Mouse (Mus musculus): ENCODE measurements around the gene Spag9.

Spag9 gene

DNA sequence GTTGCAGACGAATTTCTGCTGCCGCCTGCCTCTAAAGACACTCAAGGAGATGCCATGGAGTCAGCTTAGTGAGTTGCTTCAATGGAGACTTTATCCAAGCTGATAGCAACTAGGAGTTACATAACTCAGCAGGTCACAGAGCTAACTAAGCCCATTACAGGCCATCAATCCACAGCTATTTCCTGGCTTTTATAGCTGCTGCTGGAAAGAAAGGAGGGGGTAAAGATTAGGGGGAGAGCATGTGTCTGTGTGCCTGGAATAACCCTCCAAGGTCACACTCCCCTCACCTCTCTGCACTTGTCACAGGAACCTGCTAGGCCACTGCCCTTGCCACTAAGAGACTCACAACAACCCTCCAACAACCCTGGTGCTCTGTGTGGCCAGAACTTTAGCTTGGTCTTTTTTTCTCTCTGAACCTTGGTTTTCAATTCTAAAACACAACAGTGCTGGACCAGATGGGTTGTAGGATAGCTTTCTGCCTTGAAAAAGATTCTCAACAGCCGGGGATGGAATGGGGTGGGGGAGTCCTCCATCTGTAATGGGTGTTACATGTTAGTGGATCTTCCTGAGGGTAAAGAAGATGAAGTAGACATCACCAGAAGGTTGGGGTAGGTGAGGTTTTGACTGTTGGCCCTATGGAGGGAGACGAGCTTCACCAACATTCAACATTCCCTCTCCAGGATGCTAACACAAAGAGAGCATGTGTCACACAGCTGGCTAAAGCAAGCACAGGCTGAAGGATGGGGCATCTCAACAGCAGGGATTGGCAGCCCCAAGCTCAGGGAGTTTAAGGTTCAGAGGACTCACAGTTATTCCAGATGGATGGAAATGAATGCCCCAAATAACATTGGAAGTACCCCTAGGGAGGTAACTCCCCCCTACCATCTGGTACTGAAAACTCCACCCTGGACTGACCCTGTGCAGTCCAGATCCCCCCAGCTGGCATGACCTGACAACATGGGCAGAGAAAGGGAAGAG, 134.5 kb downstream of the Spag9 start:
- DNase-seq (ENCODE audit: extremely low spot score, low read depth, low spot score), result no peak

DNA sequence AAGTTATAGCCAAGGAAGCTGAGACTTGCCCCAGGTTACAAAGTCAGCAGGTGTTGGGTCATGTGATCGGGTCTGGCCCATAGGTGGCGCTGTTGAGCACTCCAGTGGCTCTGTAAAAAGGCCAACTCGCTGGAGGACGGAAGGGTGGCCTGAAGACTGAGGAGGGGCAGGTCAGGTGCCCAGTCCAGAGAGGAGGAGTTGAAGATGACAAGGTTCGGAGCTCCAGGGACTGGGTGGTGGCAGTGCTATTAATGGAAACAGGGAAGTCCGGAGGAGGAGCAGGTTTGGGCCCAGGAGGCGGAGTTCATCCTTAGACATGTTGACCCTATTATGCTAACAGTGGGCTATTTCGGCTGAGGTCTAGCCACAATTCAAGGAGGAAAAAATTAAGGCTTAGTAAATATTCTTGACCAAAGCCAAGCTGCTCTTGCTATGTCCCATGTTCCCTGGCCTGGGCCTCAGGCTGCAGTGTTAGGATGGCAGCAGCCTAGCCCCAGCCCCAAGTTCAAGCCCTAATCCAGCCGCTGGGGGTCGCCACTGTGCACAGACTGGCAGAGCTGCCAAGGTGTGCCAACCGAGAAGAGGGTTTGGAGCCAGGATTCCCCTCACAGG, 137.6 kb downstream of the Spag9 start:
- DNase-seq (ENCODE audit: extremely low spot score, low read depth, low spot score), result peak; percentile 58

DNA sequence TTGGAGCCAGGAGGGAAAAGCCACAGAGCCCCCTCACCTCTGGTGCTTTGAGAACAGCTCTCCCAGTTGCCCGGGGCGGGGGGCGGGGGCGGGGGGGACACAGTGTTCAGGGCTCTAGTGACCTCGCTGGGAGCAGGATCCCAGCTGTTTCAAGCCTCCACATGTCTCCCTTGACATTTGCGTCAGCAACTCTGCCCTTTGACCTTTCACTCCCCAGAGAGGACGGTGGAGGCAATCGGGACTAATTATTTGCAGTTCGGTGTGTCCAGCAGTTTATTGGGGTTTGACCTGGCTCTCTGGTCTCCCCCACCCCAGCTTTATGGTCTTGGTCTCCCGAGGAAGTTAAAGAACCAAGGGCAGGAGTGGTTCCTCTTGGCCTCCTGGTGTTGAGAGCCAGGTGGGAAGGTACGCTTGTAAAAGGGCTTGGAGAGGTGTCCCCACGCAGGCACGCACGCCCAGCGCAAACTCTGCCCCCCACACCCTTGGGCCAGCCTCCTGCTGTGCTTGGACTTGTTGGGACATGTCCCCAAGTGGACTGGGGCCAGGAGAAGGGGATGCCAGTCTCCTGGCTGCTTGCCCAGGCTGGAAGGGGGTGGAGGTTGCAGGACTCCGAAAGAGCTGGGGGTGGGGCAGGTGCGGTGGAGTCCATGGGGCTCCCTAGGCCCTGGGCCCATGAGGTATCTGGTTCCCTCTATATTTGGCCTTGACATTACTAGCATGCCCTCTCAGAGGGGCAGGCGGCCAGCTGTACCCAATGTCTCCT, 138.4 kb downstream of the Spag9 start:
- DNase-seq (ENCODE audit: extremely low spot score, low read depth, low spot score), result no peak

DNA sequence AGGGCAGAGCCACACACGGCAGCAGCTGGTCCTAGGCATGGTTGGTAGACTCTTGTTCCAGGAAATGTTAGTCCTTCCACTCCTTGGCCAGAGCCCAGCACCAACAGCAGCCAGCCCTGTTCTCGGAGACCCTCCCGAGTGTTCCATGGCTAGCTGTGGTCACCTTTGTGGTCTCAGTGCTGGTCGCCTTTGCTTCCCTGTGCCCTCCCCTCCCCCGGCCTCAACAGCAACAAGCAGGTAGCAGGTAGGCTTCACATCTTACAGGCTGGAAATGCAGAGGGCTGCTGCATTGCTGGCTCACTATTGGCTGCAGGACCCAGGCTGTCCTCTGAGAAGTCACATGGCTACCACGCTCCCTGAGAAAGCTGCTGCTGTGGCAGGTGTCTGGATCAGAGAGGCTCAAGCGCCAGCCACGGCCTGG, 139.7 kb downstream of the Spag9 start:
- DNase-seq (ENCODE audit: extremely low spot score, low read depth, low spot score), result no peak

DNA sequence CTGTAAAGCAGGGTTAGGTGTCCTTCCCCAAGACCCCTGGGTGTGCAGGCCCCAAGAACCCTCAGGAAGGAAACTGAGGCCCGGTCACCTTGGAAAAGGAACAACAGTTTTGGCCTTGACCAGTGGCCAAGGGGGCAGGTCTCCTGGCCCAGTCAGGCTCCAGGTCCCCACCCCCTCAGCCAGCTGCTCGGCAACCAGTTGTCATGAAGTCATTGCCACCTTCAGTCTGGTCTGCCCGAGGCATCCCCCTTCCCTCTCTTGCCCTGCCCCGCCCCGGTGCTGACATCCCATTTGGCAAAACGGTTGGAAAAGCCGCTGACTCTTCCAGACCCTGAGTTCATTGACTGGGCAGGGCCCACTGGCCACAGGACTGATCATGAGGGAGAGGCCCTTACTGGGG, 140.8 kb downstream of the Spag9 start:
- no peak for DNase-seq (ENCODE audit: extremely low spot score, low read depth, low spot score)

DNA sequence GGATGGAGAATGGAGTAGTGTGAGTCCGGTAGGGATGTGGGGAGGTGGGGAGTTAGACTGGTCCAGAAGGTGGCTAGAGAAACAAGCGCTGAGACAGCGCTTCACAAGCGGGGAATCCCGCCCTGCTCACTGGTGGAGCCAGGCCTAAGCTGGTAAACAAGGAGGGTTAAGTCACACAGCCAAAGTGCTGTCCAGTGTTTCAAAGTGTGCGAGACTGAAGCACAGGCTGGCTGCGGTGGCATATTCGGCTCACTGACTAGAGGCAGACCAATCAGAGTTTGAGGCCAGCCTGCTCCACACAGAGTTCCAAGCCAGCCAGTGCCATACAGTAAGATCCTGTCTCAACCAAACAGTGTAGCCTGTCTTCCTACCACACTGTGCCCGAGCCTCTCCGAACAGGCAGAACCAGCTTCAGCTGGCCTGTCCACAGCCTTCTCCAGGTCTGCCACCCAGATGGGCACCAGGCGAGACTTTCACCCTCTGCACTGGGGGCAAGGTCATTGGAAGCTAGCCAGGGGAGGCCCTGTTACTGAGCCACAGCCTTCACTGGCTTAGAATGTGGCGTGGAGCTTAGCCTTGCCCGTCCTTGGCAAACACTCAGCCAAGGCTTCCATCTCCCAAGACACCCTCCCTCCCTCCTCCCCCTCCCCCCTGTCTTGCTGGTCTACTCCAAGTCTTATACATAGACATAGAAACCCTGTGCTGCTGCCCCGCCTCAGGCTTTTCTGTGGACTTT, 141.6 kb downstream of the Spag9 start:
- DNase-seq (ENCODE audit: extremely low spot score, low read depth, low spot score), result no peak

DNA sequence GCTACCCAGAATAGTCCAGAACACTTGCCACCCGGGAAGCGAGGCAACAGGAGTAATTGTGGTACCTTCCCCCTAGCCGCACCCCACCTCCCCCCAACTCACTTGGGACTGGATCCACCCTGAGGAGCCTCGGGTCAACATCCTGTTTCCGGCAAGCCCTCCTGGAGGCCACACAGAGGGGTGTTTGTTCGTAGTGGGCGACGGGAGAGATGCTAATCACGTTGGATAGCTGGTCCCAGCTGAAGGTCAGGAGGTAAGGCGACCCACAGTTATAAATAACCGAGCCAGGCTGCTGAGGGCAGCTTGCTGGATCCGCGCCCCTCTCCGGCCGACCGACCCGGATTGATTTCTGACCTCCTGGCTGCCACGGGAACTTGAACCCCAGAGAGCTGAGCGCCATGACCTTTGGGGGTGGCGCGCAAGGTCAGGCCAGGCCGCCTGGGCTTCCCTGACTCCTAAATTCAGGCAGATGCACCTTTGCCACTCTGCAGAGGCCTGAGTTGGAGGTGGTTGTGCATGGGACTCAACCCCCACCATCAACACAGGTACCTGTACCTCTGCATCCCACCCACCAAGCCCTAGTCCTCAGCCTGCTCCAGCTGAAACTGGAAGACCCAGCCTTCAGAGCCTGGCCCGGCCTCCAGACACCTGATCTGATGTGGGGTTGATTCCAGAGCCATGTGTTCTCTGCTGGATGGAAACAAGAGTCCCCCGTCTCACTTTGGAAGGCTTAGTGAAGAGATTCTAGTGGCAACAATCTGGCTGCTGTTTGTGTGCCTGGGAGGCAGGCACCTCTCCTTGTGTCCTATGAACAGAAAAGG, 142.7 kb downstream of the Spag9 start:
- DNase-seq (ENCODE audit: extremely low spot score, low read depth, low spot score), result no peak

DNA sequence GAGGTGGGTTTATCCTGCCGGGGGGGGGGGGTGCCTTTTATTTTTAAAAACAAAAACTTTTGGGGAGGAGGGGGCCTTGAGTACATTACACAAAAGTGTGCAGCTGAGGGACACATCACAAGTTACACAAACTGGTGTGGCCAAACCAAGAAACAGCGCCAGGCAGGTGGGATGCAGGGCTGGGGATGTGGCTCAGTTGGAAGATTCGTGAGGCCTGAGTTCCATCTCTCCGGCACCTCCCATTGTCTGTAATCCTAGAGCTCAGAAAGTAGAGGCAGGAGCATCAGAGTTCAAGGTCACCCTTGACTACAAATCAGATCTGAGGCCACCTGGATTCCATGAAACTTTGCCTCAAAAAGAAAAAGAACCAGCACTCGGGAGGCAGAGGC, 143.3 kb downstream of the Spag9 start:
- no peak for DNase-seq (ENCODE audit: extremely low spot score, low read depth, low spot score)

DNA sequence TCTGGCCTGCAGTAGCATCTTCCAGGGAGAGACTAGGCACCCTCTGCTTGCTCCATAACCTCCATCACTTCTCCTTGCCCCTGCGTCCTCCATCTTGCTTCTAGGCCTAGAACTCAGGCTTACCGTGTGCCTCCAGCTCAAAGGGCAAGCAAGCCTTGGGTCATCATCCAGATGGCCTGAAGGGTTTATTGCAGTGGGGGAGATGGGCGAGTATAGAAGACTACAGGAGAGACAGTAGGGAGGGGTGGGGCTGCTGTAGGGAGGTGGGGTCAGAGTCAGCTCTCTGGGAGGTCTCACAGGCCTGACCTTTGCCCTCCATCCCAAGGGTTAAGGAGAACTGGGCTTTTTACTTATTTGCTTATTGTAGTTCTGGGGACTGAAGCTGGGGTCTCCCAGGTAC, 144.6 kb downstream of the Spag9 start:
- no peak for DNase-seq (ENCODE audit: extremely low spot score, low read depth, low spot score)

DNA sequence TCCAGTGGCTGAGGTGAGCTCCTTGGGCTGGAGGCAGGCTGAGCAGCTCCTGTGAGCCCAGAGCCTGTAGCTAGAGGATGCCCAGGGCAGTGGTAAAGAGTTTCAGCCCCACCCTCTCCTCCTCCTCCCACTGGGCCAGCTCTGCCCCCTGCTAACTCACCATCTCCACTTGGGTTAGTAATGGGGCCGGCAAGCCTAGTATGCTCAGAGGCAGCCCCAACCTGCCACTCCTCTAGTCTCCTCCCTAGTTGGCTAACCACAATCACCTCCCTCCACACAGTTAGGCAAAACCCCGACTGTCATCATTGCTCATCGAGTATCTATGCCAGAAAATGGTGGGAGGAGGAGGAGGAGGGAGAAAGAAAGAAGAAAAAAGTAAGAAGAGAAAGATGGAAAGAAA, 145.7 kb downstream of the Spag9 start:
- no peak for DNase-seq (ENCODE audit: extremely low spot score, low read depth, low spot score)

DNA sequence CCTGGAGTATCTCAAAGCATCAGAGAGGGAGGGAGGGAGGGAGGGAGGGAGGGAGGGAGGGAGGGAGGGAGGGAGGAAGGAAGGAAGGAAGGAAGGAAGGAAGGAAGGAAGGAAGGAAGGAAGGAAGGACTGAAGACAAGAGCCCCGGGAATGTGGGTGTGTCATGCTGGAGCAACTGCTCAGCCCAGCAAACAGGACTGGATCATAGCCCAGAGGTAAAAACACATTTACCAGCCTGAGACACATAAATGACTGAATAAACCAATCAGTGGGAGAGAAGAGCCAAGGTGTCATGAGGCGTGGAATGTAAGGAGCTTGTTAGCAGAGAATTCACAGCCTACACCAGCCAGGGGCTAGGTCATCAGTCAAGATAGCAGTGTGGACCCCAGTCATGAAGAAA, 147.4 kb downstream of the Spag9 start:
- no peak for DNase-seq (ENCODE audit: extremely low spot score, low read depth, low spot score)

DNA sequence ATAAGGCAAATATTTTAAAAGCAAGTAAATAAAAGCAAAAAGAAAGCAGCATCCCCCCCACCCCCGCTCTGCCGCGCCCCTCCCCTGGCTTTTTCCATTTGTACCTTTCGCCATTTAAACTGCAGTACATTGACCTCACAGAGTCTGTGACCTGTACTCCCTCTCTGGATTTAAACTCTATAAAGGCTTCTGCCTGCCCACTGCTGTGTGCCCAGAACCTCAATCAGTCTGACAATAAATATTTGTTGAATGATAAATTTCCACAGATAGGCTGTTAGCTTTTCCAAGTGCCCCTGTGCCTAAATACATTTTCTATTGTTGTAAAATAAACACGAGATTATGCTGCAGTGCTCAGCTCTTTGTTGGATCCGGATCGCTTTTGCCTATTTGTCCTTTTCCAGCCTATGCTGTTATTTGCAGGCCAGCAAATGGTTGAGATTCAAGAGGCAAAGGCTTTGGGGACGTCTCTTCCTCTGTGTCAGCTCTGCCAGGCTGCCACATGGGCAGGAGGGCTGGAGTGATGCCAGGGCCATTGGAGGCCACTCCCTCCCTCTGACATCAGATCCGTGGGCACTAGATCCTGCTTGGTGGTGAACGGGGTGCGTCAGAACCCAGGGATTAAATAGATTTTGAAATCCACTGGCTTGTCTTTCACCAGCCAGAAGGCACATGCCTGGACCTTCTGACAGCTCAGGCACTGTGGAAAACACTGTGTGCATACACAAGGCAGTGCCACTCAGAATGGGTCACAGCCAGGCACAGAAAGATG, 149.1 kb downstream of the Spag9 start:
- DNase-seq (ENCODE audit: extremely low spot score, low read depth, low spot score), result no peak

DNA sequence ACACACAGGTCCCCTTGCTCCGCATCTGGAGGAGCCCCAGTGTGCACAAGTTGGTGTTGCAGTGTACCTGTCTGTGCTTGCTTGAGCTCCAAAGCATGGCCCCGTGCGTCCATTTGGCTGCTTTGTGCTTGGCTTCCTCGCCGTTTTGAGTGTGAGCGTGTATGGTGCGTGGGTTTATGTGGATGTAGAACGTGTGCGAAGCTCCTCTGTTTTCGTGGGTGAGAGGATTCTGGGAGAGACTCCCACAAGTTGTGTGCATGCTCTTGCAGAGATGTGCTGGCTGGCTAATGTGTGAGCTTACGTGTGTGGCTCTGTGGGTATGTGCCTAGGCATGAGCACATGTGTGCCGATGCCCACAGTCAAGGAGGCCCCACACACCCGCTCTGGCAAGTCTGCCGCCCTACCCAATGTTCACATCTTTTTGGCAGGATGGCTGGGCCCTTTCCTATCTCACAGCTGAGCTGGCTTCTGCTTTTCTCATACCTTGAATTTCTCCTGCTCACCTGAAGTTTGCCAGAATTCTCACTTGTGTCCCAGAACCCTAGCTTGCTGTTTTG, 150.2 kb downstream of the Spag9 start:
- DNase-seq (ENCODE audit: extremely low spot score, low read depth, low spot score), result no peak

DNA sequence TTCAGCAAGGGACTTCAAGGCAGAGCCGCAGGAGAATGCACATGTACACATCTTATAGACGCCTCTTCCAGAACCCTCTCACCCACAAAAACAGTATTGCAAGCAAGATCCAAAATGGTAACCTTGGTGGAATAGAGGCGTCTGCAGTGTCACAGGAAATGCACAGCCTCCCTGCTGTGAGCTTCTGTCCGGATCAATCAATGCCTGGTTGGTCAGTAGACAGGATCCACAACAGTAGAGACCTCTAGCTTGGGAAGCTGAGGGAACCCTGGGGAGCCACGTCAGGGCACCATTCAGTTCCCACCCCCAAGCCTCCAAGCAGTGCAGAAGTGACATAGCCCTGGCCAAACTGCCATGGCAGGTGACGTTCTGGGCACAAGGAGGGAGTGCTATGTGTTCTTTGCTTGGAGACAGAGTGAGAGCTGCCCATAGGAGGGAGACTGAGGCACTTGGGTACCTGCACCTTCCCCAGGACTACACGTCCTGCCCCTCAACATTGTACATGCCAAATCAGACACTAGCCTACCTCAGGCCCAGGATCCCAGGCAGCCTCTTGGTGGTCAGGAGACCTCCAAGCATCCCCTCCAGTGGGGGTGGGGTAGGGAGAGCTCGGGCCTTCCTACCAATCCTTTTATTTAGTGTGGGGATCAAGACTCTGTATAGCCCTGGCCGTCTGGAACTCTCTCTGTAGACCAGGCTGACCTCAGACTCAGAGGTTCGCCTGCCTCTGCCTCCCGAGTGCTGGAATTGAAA, 151.0 kb downstream of the Spag9 start:
- DNase-seq (ENCODE audit: extremely low spot score, low read depth, low spot score), result no peak

DNA sequence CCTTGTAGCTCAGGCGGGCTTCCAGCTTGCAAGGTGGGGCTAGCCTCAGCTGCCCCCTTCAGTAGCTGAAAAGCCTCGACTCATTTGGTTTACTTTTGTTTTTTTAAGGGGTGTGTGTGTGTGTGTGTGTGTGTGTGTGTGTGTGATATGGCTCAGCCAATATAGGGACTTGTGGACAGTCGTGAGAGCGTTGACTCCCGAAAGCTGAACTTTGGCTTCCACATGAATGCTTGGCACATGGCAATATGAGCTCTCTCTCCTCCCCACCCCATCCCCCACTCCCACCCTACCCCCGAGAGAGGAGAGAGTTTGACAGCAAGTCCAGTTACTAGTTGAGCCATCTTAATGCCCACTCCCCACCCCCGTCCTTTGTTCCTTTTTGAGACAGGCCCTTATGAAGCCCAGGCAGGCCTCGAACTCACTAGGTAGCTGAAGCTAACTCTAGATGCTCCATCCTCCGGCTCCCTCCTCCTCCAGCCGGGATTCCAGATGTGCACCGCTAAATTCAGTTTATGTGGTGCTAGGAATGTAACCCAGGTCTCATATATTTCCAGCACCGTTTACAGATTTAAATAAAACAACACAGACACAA, 152.3 kb downstream of the Spag9 start:
- DNase-seq (ENCODE audit: extremely low spot score, low read depth, low spot score), result no peak

DNA sequence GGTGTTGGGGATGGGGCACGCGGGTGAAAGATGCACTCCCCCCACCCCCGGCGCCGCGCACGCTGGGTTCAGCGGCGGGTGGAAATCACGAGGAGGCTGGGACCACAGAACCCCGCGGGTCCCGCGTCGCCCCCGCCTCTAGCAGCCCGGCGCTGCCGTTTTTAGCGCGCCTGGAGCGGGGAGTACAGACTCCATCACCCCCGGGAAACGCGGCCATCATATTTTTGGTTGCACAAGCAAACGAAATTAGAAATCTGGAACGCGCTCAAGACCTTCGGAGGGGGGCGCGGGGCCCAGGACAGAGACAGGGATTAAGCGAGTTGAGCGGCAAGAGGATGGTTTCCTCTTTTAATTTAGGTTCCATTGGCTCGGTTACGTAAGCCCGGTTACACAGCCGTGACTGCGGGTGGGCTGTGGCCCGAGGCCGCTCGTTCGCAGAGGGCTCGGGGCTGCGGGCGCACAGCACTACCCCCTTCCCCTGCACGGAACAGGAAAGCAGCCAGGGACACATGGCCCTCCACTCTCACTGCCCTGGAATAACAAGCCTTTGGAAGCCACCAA, 153.1 kb downstream of the Spag9 start:
- DNase-seq (ENCODE audit: extremely low spot score, low read depth, low spot score), result no peak

DNA sequence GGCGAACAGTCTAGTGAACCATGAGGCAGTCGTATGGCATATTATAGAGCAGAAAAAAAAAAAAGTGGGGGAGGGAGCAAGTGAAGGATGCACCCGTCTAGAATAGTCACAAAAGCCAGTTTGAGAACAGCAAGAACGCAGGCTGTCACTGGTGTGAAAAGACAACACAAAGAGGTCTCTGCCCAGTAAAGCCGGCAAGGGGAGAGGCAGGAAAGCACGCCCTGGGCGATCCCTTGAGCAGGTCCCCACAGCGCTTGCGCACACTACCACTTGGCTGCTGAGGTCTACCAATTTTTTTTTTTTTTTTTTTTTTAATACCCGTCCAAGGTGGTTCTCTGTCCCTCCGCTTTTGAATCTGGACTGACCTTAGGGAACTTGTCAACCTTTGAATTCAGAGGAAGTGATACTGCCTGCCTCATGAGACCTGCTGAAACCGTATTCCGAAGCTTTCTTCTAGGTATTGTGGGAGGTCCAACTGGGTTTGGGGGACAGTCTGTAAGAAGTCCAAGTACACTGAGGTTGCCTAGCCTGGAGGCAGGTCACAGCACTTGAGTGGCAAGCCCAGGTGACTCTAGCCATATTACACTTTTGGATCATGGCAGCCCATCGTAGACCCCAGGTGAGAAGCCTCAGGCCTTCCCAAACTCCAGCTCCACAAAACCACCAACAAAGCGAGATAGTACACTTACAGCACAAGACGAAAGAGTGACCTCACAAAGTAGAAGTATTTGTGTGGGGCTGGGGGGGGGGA, 153.8 kb downstream of the Spag9 start:
- DNase-seq (ENCODE audit: extremely low spot score, low read depth, low spot score), result no peak

All from hindlimb bud, embryonic 11.5 days (tissue).